Mouse (Mus musculus) embryonic fibroblast, embryonic 13.5 days (primary cell): Measurements from ENCODE around the gene Nav1. TPM values are rescaled to one million over a fixed set of nuclear protein-coding genes. Genes with fewer than 3 reads are reported as not detected.
"Not testable (repeated sequence)": the region's sequence is repeated elsewhere in the genome, so short reads cannot be mapped to it uniquely, and the experiment has no call there.

ENCODE experiments used
- H3K27ac ChIP-seq: 2 replicates; pipeline ENCODE4 v1.5.1; 2012; ENCODE audit warnings: low read length, control low read depth, inconsistent platforms; ENCODE audit not compliant: insufficient read depth
- H3K4me1 ChIP-seq: 2 replicates; pipeline ENCODE4 v1.6.1; 2011; ENCODE audit warnings: low read length; ENCODE audit not compliant: control insufficient read depth, insufficient read depth
- H3K4me3 ChIP-seq: 2 replicates; pipeline ENCODE4 v1.5.1; 2011; ENCODE audit warnings: mild to moderate bottlenecking, control low read depth, low read length; ENCODE audit not compliant: insufficient read depth
- CTCF ChIP-seq: IDR thresholded peaks from 2 replicates; pipeline ENCODE4 v1.5.1; 2011; ENCODE audit warnings: mild to moderate bottlenecking, control low read depth, low read length, moderate library complexity, borderline replicate concordance; ENCODE audit not compliant: insufficient read depth
- POLR2A ChIP-seq: IDR thresholded peaks from 2 replicates; pipeline ENCODE4 v1.6.1; 2011; ENCODE audit warnings: low read depth, mild to moderate bottlenecking, control low read depth, low read length, moderate library complexity
- polyA plus RNA-seq: library from polyadenylated mRNA; stranded (reverse); fragments of >200 nt; gene quantifications from 2 replicates; pipeline ENCODE4 v1.2.4, GENCODE M21; 2011; ENCODE audit warnings: low read depth; ENCODE audit not compliant: missing spikeins, insufficient read length

The Nav1 gene
- polyA plus RNA-seq, 1 experiment: 22.6 TPM

GRCm38 (mm10) chr1:135485179-135485578 lies 121.9 kb downstream of the Nav1 start:
- no peak overlapping the region for H3K4me3 ChIP-seq
- H3K4me1 ChIP-seq: peaks cover 10% of the 10 kb centered on the region
- TF ChIP-seq CTCF: no peak
- no peak for TF ChIP-seq POLR2A
- H3K27ac ChIP-seq: no peak overlapping the region

- peaks cover 14% of the 10 kb centered on the region for H3K4me1 ChIP-seq
- not testable (repeated sequence) for H3K4me3 ChIP-seq
- peak overlapping the region; percentile 23; the same call in 1 of the 2 replicates for H3K27ac ChIP-seq
Measured at GRCm38 (mm10) chr1:135484503-135485051, 122.5 kb downstream of the Nav1 start.

GRCm38 (mm10) chr1:135483971-135484370 lies 123.1 kb downstream of the Nav1 start:
- Histone ChIP-seq H3K27ac (no peak overlapping the region), H3K4me1 (peaks cover 13% of the 10 kb centered on the region), H3K4me3 (no peak overlapping the region)
- TF ChIP-seq POLR2A (no peak), CTCF (no peak)

- peaks cover 15% of the 10 kb centered on the region for H3K4me1 ChIP-seq
- TF ChIP-seq CTCF (no peak), POLR2A (no peak)
- no peak overlapping the region for H3K27ac ChIP-seq
- H3K4me3 ChIP-seq: no peak overlapping the region
Measured at GRCm38 (mm10) chr1:135482666-135483065, 124.4 kb downstream of the Nav1 start.

GRCm38 (mm10) chr1:135481656-135482055 lies 125.4 kb downstream of the Nav1 start:
- H3K27ac ChIP-seq: no peak overlapping the region
- peaks cover 15% of the 10 kb centered on the region for H3K4me1 ChIP-seq
- TF ChIP-seq POLR2A (no peak), CTCF (no peak)
- no peak overlapping the region for H3K4me3 ChIP-seq

GRCm38 (mm10) chr1:135480815-135481214 lies 126.3 kb downstream of the Nav1 start:
- no peak for TF ChIP-seq POLR2A
- TF ChIP-seq CTCF: no peak
- Histone ChIP-seq H3K4me3 (no peak overlapping the region), H3K27ac (peak overlapping the region; percentile 84), H3K4me1 (peaks cover 15% of the 10 kb centered on the region)

- no peak for TF ChIP-seq CTCF
- TF ChIP-seq POLR2A: no peak
- Histone ChIP-seq H3K27ac (no peak overlapping the region), H3K4me1 (peaks cover 24% of the 10 kb centered on the region), H3K4me3 (no peak overlapping the region)
Measured at GRCm38 (mm10) chr1:135475571-135475895, 131.6 kb downstream of the Nav1 start.

GRCm38 (mm10) chr1:135474861-135475570 lies 132.1 kb downstream of the Nav1 start:
- Histone ChIP-seq H3K4me3 (no peak overlapping the region), H3K27ac (no peak overlapping the region), H3K4me1 (peaks cover 20% of the 10 kb centered on the region)
- TF ChIP-seq POLR2A: no peak
- TF ChIP-seq CTCF: no peak

GRCm38 (mm10) chr1:135472536-135472935 lies 134.6 kb downstream of the Nav1 start:
- no peak for TF ChIP-seq POLR2A
- TF ChIP-seq CTCF: no peak
- Histone ChIP-seq H3K4me1 (peaks cover 9% of the 10 kb centered on the region), H3K27ac (no peak overlapping the region), H3K4me3 (no peak overlapping the region)

- TF ChIP-seq POLR2A (no peak), CTCF (no peak)
- Histone ChIP-seq H3K4me1 (peaks cover 9% of the 10 kb centered on the region), H3K27ac (peak overlapping the region; percentile 3; the same call in 1 of the 2 replicates), H3K4me3 (no peak overlapping the region)
Measured at GRCm38 (mm10) chr1:135471742-135472141, 135.4 kb downstream of the Nav1 start.

- H3K4me3 ChIP-seq: no peak overlapping the region
- H3K4me1 ChIP-seq: peaks cover 9% of the 10 kb centered on the region
- TF ChIP-seq POLR2A (no peak), CTCF (no peak)
- no peak overlapping the region for H3K27ac ChIP-seq
Measured at GRCm38 (mm10) chr1:135470546-135470945, 136.5 kb downstream of the Nav1 start.
